Mouse (Mus musculus) kidney, embryonic 15.5 days (tissue): ENCODE results near the gene Fam3a. TPM values are rescaled to one million over a fixed set of nuclear protein-coding genes. Genes with fewer than 3 reads are reported as not detected.

Experiments
- ATAC-seq: fragments of 200-750 bp; cut with Nextera tagmentation; replicated peaks from 2 replicates; pipeline ENCODE4 v1.8.0; 2017; ENCODE audit warnings: moderate TSS enrichment; ENCODE audit not compliant: low FRiP score
- H3K27ac ChIP-seq: fragments of 300-500 bp; sonication (generic); 2 replicates; pipeline ENCODE4 v1.5.1; 2015; ENCODE audit warnings: mild to moderate bottlenecking, inconsistent platforms
- H3K27me3 ChIP-seq: fragments of 300-500 bp; sonication (generic); 2 replicates; pipeline ENCODE4 v1.6.1; 2015; ENCODE audit warnings: inconsistent platforms
- H3K36me3 ChIP-seq: fragments of 300-500 bp; sonication (generic); 2 replicates; pipeline ENCODE4 v1.6.1; 2015; ENCODE audit warnings: inconsistent platforms
- H3K4me1 ChIP-seq: fragments of 300-500 bp; sonication (generic); 2 replicates; pipeline ENCODE4 v1.6.1; 2015; ENCODE audit warnings: inconsistent platforms
- H3K4me2 ChIP-seq: fragments of 300-500 bp; sonication (generic); 2 replicates; pipeline ENCODE4 v1.6.1; 2015; ENCODE audit warnings: moderate library complexity, mild to moderate bottlenecking, inconsistent platforms
- H3K4me3 ChIP-seq: fragments of 300-500 bp; sonication (generic); replicated peaks from 2 replicates; pipeline ENCODE4 v1.5.1; 2015; ENCODE audit warnings: mild to moderate bottlenecking, inconsistent platforms
- H3K9ac ChIP-seq: fragments of 300-500 bp; sonication (generic); 2 replicates; pipeline ENCODE4 v1.6.1; 2015; ENCODE audit warnings: mild to moderate bottlenecking, inconsistent platforms
- H3K9me3 ChIP-seq: fragments of 300-500 bp; sonication (generic); replicated peaks from 2 replicates; pipeline ENCODE4 v1.6.1; 2016; ENCODE audit warnings: inconsistent platforms
- WGBS: fragments of 180-500 bp; shearing (Covaris S2); methylation state at CpG from one replicate; pipeline ENCODE4 v1.1.7; 2015; ENCODE audit warnings: mixed read lengths; 5-methylcytosine and 5-hydroxymethylcytosine counted together
- polyA plus RNA-seq: library from polyadenylated mRNA; unstranded; fragments of >200 nt; fragmentation: Nextera tagmentation; extraction: Ambion mirVana; gene quantifications from 2 replicates; pipeline ENCODE4 v1.2.1, GENCODE M21; 2015

Fam3a gene
- 38.9 and 40.2 TPM in 2 replicates for polyA plus RNA-seq

DNA sequence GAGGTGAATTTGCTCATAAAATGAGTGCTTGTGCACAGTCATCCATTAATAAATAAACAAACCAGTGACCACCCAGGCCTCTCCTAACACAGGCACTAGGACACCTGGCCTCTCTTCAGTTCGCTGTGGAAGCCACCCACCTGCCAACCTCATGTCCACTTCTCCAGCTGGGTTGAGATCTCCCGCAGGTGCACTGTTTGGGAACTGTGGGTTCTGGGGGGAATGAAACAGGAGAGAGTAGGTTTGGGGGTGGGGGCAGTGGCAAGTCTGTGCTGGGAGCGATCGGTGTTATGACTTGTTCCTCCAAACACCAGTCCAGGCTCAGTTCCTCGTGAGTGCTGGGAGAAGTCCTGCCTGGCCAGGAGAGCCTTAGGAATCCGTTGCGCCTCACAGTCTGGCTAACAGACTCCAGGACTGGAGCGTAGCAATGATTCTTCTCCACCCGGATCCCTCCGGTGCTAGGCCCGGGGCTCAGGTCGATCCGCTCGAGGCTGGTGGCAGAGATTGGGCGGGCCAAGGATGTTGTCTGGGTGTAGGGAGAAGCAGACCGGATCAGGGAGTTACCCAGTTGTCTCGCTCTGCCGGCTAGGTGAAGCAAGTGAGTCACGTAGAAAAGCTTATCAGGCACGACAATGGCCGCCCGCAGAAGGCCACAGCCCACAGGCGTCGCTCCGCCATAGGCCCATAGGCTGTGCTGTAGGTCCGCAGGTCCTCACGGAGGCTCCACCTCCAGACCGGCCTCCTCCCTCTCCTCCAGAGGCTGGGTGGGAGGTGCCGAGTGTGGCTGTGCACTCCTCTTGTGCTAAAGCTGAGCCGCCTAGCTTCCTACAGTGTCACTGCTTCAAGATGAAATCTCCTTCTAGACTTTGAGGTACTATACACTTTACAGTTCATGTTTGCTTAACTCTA is at the start of gene Fam3a, which contains the start of gene Ikbkg:
Fam3a (minus strand) TSS at position 738 of the 909 bp plus-strand sequence.
Ikbkg (plus strand) TSS at position 756 of the 909 bp plus-strand sequence.
- peak within 1 kb of the TSS; percentile 91 for H3K27ac ChIP-seq
- H3K4me1 ChIP-seq = peaks cover 4% of the 10 kb centered on the region; the same call in 1 of the 2 replicates
- H3K4me2 ChIP-seq = peak within 1 kb of the TSS; percentile 61
- peak; percentile 100 for ATAC-seq
- no peaks in the 10 kb centered on the region for H3K27me3 ChIP-seq
- no peaks in the 10 kb centered on the region for H3K36me3 ChIP-seq
- WGBS = 22% methylated on average over 29 of the region's 30 CpGs
- H3K9ac ChIP-seq = peak within 1 kb of the TSS; percentile 74
- no peaks in the 10 kb centered on the region for H3K9me3 ChIP-seq
- H3K4me3 ChIP-seq = peak within 1 kb of the TSS; percentile 54

DNA sequence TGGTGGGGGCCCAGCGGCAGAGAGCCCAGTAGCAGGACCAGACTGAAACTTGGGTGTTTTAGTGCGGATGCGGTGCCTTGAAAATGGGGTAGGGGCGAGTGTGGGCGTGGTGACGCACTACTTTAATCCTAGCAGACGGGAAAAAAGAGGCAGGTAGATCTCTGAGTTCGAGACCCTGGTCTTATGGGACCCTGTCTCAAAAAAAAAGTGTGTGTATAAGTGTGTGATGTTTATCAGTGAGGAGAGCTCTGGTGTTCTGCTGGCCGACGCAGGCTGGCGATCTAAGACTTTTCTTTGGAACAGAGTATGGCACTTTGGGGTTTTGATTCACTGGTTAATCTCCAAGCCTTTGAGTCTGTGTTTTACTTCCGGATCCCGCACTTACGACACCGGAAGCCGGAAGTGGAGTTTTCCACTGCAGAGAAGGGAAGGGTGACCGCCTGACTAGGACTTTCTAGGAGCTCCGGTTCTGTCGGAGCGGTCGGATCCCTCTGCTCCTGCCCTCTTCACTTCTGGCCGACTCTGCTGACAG is 36.3 kb upstream of the Fam3a start:
- Histone ChIP-seq H3K4me3 (peak overlapping the region; percentile 59), H3K4me1 (0 out of 2 replicates have a peak, but pooled peaks cover 5% of the 10 kb centered on the region), H3K27me3 (no peaks in the 10 kb centered on the region), H3K36me3 (peaks cover 19% of the 10 kb centered on the region), H3K9me3 (no peaks in the 10 kb centered on the region), H3K4me2 (peak overlapping the region; percentile 65), H3K9ac (peak overlapping the region; percentile 48), H3K27ac (peak overlapping the region; percentile 92)
- ATAC-seq = peak; percentile 62
- WGBS = 17% methylated on average over 22 of the region's 22 CpGs

DNA sequence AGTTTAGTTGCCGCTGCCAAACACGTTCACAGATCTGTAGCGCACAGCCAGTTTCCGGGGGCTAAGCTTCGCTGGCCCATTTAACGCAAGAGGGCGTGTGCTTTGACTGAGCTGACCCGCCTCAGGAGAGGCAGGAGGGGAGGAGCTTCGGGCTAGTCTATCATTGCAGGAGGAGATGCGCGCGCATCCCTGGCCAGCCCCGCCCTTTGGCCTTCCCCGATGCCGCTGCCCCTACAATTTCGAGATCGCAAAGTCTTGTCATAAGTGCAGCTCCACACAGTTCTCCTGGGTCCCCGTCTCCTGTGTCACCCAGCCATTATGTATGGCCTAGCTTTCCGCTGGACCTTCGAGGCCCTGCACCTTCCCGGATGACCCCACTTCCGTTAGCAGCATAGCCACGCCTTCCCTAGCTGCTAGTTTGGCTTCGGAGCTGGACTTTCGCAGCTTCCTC is 35.8 kb upstream of the Fam3a start, which contains the start of gene G6pdx:
G6pdx (minus strand) TSS at position 369 of the 451 bp plus-strand sequence.
- no peaks in the 10 kb centered on the region for H3K27me3 ChIP-seq
- peaks cover 14% of the 10 kb centered on the region for H3K36me3 ChIP-seq
- 19% methylated on average over 25 of the region's 25 CpGs for WGBS
- peak within 1 kb of the TSS; percentile 48 for H3K9ac ChIP-seq
- H3K9me3 ChIP-seq = no peaks in the 10 kb centered on the region
- peak; percentile 89 for ATAC-seq
- 0 out of 2 replicates have a peak, but pooled peaks cover 5% of the 10 kb centered on the region for H3K4me1 ChIP-seq
- H3K4me2 ChIP-seq = peak within 1 kb of the TSS; percentile 65
- peak within 1 kb of the TSS; percentile 92 for H3K27ac ChIP-seq
- peak within 1 kb of the TSS; percentile 59 for H3K4me3 ChIP-seq

DNA sequence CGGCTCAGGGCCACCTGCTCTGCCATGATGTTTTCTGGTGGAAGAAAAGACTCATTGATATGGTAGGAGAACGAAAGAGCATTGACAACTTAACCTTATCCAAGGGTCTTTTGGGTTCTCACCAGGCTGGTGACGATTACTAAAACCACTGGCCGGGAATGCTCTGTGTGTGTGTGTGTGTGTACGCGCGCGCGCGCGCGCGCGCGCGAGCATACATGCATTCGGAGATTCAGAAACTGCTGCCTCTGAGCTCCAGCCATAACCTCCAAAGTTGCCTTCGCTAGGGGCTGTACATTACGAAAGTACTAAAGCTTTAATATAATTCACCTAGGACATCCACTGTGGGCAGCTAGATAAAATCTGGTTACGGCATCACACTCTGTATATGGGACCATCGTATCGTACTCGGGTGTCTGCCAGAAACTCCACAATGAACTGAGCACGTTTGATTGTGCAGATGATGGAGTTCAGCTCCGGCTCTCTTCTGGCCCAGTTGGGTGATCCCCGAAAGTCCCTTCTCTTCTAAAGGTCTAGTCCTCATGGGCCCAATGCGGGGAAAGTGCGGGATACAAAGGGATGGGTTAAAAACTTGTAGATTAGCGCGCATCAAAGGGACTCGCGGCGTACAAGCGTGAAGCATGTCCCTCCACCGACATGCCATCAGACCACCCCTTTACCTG is 35.2 kb upstream of the Fam3a start:
- Histone ChIP-seq H3K36me3 (peaks cover 8% of the 10 kb centered on the region), H3K27me3 (no peaks in the 10 kb centered on the region), H3K4me1 (0 out of 2 replicates have a peak, but pooled peaks cover 5% of the 10 kb centered on the region), H3K9me3 (no peaks in the 10 kb centered on the region), H3K4me2 (peak overlapping the region; percentile 65), H3K9ac (peak overlapping the region; percentile 31; the same call in 1 of the 2 replicates), H3K4me3 (peak overlapping the region; percentile 59), H3K27ac (peak overlapping the region; percentile 92; the same call in 1 of the 2 replicates)
- WGBS = 30% methylated on average over 35 of the region's 35 CpGs
- peak; percentile 16 for ATAC-seq

DNA sequence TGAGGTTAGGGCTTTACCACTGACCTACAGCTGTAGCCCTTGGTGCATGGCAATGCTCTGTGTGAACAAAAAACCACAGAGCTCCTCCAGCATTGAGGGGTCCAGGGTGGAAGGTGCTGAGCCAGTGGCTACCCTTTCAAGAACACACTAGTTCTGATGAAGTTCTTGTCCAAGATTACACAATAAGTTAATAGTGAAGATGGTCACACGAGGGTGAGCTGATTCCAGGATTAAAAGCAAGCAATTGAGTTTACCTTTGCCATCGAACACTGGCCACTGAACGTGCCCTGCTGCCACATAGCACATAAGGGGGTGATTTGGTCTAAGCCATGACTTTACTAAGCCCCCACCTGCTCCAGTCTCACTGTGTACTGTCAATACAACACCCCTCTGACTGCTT is 34.0 kb upstream of the Fam3a start:
- no peak overlapping the region for H3K4me2 ChIP-seq
- H3K36me3 ChIP-seq = no peaks in the 10 kb centered on the region
- H3K9ac ChIP-seq = no peak overlapping the region
- no peak overlapping the region for H3K27ac ChIP-seq
- no peak overlapping the region for H3K4me3 ChIP-seq
- 86% methylated on average over 3 of the region's 3 CpGs for WGBS
- no peaks in the 10 kb centered on the region for H3K9me3 ChIP-seq
- no peaks in the 10 kb centered on the region for H3K27me3 ChIP-seq
- H3K4me1 ChIP-seq = 0 out of 2 replicates have a peak, but pooled peaks cover 5% of the 10 kb centered on the region
- no peak for ATAC-seq

DNA sequence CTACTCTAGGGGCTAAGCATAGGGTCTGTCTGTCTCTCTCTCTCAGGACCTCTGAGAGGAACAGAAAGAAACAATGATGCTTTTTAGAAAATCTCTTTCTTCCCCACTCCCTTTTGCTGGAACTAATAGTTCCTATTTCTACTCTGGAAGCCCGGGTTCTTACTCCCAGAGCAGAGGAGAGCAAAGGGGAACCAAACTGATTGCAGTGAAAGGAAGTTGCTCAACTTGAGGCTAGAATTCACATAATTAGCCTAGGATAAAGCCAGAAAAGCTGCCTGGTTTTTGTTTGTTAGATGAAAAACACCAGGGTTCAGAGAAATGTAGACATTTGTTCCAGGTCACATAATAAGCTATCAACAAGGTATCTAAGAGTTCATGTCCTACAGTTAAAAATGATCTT is 33.2 kb upstream of the Fam3a start:
- Histone ChIP-seq H3K4me1 (0 out of 2 replicates have a peak, but pooled peaks cover 5% of the 10 kb centered on the region), H3K9me3 (no peaks in the 10 kb centered on the region), H3K27ac (no peak overlapping the region), H3K4me2 (no peak overlapping the region), H3K36me3 (no peaks in the 10 kb centered on the region), H3K9ac (no peak overlapping the region), H3K27me3 (no peaks in the 10 kb centered on the region), H3K4me3 (no peak overlapping the region)
- ATAC-seq = no peak
- 84% methylated on average over 1 of the region's 1 CpGs for WGBS

DNA sequence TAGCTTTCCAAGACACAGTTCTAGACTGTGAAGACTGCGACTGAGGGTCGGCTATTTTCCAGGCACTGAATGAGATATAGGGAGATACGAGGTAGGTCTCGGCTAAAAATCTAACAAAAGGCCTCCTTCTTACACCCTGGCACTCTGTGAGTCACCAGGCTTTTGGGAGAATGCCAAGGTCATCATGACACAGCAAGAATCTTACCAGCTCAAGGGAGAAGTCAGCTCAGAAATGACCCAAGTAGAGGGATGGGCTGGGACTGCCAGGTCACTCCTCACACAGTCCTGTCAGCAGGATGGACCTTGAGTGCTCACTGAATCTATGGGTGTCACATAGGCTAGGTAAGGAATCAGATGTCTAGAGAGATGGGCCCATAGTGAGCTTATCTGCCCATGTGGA is 32.1 kb upstream of the Fam3a start:
- ATAC-seq = no peak
- Histone ChIP-seq H3K36me3 (no peaks in the 10 kb centered on the region), H3K4me3 (no peak overlapping the region), H3K4me2 (no peak overlapping the region), H3K4me1 (0 out of 2 replicates have a peak, but pooled peaks cover 2% of the 10 kb centered on the region), H3K9me3 (no peaks in the 10 kb centered on the region), H3K9ac (no peak overlapping the region), H3K27ac (no peak overlapping the region), H3K27me3 (no peaks in the 10 kb centered on the region)
- 85% methylated on average over 4 of the region's 4 CpGs for WGBS

DNA sequence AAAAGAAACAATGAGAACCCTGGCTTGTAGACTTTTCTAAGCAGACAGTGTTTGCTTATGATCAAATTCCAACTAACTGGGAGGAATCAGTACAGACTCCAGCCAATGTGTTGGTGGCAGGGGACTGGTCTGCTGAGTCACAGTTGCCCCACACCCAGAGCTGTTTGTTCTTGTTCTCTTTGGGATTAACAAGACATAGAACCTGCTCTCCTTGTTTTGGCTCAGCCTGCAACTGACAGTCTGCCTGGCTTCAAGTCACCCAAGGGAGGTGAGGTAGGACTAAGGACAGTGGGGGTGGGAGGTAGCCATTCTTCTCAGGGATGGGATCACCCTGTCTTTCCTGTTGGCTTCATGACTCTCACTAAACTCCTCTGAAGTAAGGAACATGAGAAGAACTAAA is 31.4 kb upstream of the Fam3a start:
- H3K27me3 ChIP-seq = no peaks in the 10 kb centered on the region
- no peaks in the 10 kb centered on the region for H3K9me3 ChIP-seq
- ATAC-seq = no peak
- H3K4me1 ChIP-seq = 0 out of 2 replicates have a peak, but pooled peaks cover 2% of the 10 kb centered on the region
- no peaks in the 10 kb centered on the region for H3K36me3 ChIP-seq
- no peak overlapping the region for H3K4me3 ChIP-seq
- no peak overlapping the region for H3K9ac ChIP-seq
- H3K27ac ChIP-seq = no peak overlapping the region
- H3K4me2 ChIP-seq = no peak overlapping the region

DNA sequence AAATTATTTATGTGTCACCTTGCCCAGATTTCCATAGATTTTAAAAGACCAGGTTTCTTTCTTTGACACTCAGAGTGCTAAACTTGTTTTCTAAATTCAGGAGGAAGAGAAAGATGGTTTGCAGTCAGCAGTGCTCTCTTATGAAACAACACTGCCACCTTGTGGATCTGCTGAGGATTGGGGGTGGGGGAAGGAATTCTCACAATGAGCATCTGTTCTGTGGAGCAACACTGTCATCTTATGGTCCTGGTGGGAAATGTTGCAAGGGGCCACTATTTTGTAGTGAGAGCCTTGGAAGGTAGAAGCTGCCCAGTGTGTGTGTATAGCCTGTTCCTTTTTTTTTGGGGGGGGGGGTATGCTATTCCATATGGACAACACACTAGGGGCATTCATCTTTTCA is 20.3 kb upstream of the Fam3a start:
- Histone ChIP-seq H3K4me3 (no peak overlapping the region), H3K36me3 (peaks cover 7% of the 10 kb centered on the region), H3K4me1 (no peaks in the 10 kb centered on the region), H3K9me3 (no peaks in the 10 kb centered on the region), H3K9ac (no peak overlapping the region), H3K27me3 (no peaks in the 10 kb centered on the region), H3K27ac (no peak overlapping the region), H3K4me2 (no peak overlapping the region)
- peak; percentile 56; the same call in 1 of the 2 replicates for ATAC-seq

DNA sequence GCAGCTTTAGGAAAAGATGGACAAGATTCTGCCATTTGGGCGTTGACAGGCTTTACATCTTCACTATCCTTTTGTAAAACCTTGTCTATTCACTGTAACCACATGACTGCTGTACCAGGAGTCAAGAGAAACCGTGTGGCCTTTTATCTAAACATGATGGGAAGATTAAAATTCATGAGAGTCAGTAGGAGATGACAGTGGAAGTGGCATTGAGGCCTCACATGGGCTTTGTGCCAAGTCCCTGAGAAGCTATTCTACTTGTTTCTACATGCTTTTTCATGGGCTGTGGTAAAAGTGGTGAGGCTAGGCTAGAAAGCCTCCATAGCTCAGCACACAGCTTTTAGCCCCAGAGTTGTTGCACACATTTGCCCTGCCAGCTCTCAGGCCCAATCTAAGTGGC is 15.3 kb upstream of the Fam3a start:
- Histone ChIP-seq H3K27me3 (no peaks in the 10 kb centered on the region), H3K9me3 (no peaks in the 10 kb centered on the region), H3K4me2 (no peak overlapping the region), H3K27ac (no peak overlapping the region), H3K9ac (no peak overlapping the region), H3K4me3 (no peak overlapping the region), H3K4me1 (no peaks in the 10 kb centered on the region), H3K36me3 (peaks cover 7% of the 10 kb centered on the region; the same call in 1 of the 2 replicates)
- 67% methylated on average over 2 of the region's 2 CpGs for WGBS
- ATAC-seq = no peak

DNA sequence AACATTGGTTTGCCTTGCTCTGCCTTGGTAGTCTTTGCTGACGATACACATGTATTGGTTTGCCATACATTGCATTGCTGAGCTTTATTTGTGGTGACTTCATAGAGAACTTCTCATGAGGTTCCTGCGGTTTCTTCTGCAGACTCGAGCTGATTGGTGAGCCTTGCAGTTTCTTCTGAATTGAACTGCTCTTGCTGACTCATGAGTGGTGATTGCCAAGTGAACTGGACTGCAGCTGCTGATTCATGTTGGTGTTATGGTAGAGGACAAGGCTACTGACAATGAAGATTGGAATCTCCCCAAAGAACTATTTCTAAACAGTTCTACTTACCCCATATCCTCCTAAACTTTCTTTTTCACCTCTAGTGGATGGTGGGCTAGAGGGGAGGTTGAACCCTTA is 7.1 kb upstream of the Fam3a start:
- Histone ChIP-seq H3K27me3 (no peaks in the 10 kb centered on the region), H3K4me1 (no peaks in the 10 kb centered on the region), H3K9me3 (no peaks in the 10 kb centered on the region), H3K36me3 (no peaks in the 10 kb centered on the region), H3K4me3 (no peak overlapping the region), H3K9ac (no peak overlapping the region), H3K27ac (no peak overlapping the region), H3K4me2 (no peak overlapping the region)
- ATAC-seq = no peak
- 84% methylated on average over 3 of the region's 3 CpGs for WGBS
